Mouse (Mus musculus) MEL (cell line): ENCODE data around the gene Cacng1. TPM values are rescaled to one million over a fixed set of nuclear protein-coding genes. Genes with fewer than 3 reads are reported as not detected.
A peak's percentile ranks its signal among the peaks of the same experiment; 100 is the strongest.

Experiments used
- DNase-seq: peaks from one replicate; pipeline ENCODE4 v3.0.0; 2011; ENCODE audit warnings: low read depth, low spot score
- H3K27ac ChIP-seq: 2 replicates; pipeline ENCODE4 v1.5.1; 2012; ENCODE audit warnings: low read depth, mild to moderate bottlenecking, control low read depth, low read length, moderate library complexity; ENCODE audit not compliant: control insufficient read depth
- H3K27me3 ChIP-seq, 2 experiments: fragments of 150-350 bp in 1 of 2; sonication (generic) in 1 of 2; 2 replicates each; pipeline ENCODE4 v1.6.1; 2012; ENCODE audit warnings: low read length in 2 of 2, mild to moderate bottlenecking in 2 of 2, improper control_type of control experiment in 1 of 2, moderate library complexity in 1 of 2; ENCODE audit not compliant: insufficient read depth in 2 of 2, control insufficient read depth in 1 of 2
- H3K36me3 ChIP-seq, 2 experiments: 2 replicates each; pipeline ENCODE4 v1.6.1; 2012 to 2014; ENCODE audit warnings: low read length in 2 of 2, improper control_type of control experiment in 1 of 2, inconsistent platforms in 1 of 2, mild to moderate bottlenecking in 1 of 2; ENCODE audit not compliant: insufficient read depth in 2 of 2, control insufficient read depth in 1 of 2
- H3K4me1 ChIP-seq, 2 experiments: fragments of 150-350 bp in 1 of 2; sonication (generic) in 1 of 2; 2 replicates each; pipeline ENCODE4 v1.6.1; 2012; ENCODE audit warnings: low read length in 2 of 2, improper control_type of control experiment in 1 of 2, mild to moderate bottlenecking in 1 of 2; ENCODE audit not compliant: insufficient read depth in 2 of 2, control insufficient read depth in 1 of 2
- H3K4me3 ChIP-seq, 2 experiments: fragments of 150-350 bp in 1 of 2; sonication (generic) in 1 of 2; 2 replicates each; pipeline ENCODE4 v1.5.1; 2012; ENCODE audit warnings: low read depth in 2 of 2, low read length in 2 of 2, mild to moderate bottlenecking in 2 of 2, moderate library complexity in 2 of 2, control low read depth in 1 of 2, improper control_type of control experiment in 1 of 2; ENCODE audit not compliant: control insufficient read depth in 1 of 2, insufficient read depth in 1 of 2
- H3K79me2 ChIP-seq: 2 replicates; pipeline ENCODE4 v1.6.1; 2012; ENCODE audit warnings: mild to moderate bottlenecking, low read length, moderate library complexity; ENCODE audit not compliant: control insufficient read depth, poor library complexity, insufficient read depth
- H3K9ac ChIP-seq: 2 replicates; pipeline ENCODE4 v1.6.1; 2012; ENCODE audit warnings: low read depth, mild to moderate bottlenecking, control low read depth, low read length, moderate library complexity; ENCODE audit not compliant: control insufficient read depth, poor library complexity, severe bottlenecking
- H3K9me3 ChIP-seq: fragments of 150-350 bp; sonication (generic); replicated peaks from 2 replicates; pipeline ENCODE4 v1.6.1; 2012; ENCODE audit warnings: mild to moderate bottlenecking, low read length, improper control_type of control experiment, moderate library complexity; ENCODE audit not compliant: insufficient read depth
- CHD2 ChIP-seq: IDR thresholded peaks from 2 replicates; pipeline ENCODE4 v1.6.1; 2011; ENCODE audit warnings: low read length, improper control_type of control experiment
- ELF1 ChIP-seq: IDR thresholded peaks from 2 replicates; pipeline ENCODE4 v1.6.1; 2014; ENCODE audit warnings: low read depth, mild to moderate bottlenecking, inconsistent platforms, low read length, improper control_type of control experiment, moderate library complexity
- GABPA ChIP-seq: IDR thresholded peaks from 2 replicates; pipeline ENCODE4 v1.6.1; 2012; ENCODE audit warnings: low read depth, mild to moderate bottlenecking, inconsistent platforms, low read length, improper control_type of control experiment, moderate library complexity
- GATA1 ChIP-seq: IDR thresholded peaks from 2 replicates; pipeline ENCODE4 v1.6.1; 2011; ENCODE audit warnings: low read depth, low read length, improper control_type of control experiment
- HCFC1 ChIP-seq: IDR thresholded peaks from 2 replicates; pipeline ENCODE4 v1.6.1; 2012; ENCODE audit warnings: low read depth, mild to moderate bottlenecking, inconsistent platforms, low read length, improper control_type of control experiment, moderate library complexity
- MAX ChIP-seq: IDR thresholded peaks from 2 replicates; pipeline ENCODE4 v1.6.1; 2011; ENCODE audit warnings: low read length, improper control_type of control experiment
- MEF2A ChIP-seq: IDR thresholded peaks from 2 replicates; pipeline ENCODE4 v1.6.1; 2014; ENCODE audit warnings: low read depth, mild to moderate bottlenecking, inconsistent platforms, low read length, improper control_type of control experiment; ENCODE audit not compliant: poor library complexity, insufficient replicate concordance, severe bottlenecking; ENCODE audit errors: extremely low read depth
- MXI1 ChIP-seq: IDR thresholded peaks from 2 replicates; pipeline ENCODE4 v1.6.1; 2011; ENCODE audit warnings: mild to moderate bottlenecking, low read depth, low read length, improper control_type of control experiment
- NELFE ChIP-seq: IDR thresholded peaks from 2 replicates; pipeline ENCODE4 v1.6.1; 2011; ENCODE audit warnings: low read depth, low read length, improper control_type of control experiment
- NRF1 ChIP-seq: IDR thresholded peaks from 2 replicates; pipeline ENCODE4 v1.6.1; 2014; ENCODE audit warnings: low read depth, mild to moderate bottlenecking, inconsistent platforms, low read length, improper control_type of control experiment, moderate library complexity; ENCODE audit not compliant: poor library complexity, insufficient read depth, severe bottlenecking
- POLR2A ChIP-seq, 2 experiments: IDR thresholded peaks; 2 replicates each; pipeline ENCODE4 v1.6.1; 2011 to 2012; ENCODE audit warnings: low read length in 2 of 2, mild to moderate bottlenecking in 2 of 2, control low read depth in 1 of 2, improper control_type of control experiment in 1 of 2, low read depth in 1 of 2, moderate library complexity in 1 of 2; ENCODE audit not compliant: control insufficient read depth in 1 of 2, insufficient read depth in 1 of 2, poor library complexity in 1 of 2
- RCOR1 ChIP-seq: IDR thresholded peaks from 2 replicates; pipeline ENCODE4 v1.6.1; 2012; ENCODE audit warnings: low read depth, mild to moderate bottlenecking, inconsistent platforms, low read length, improper control_type of control experiment
- SMC3 ChIP-seq: IDR thresholded peaks from 2 replicates; pipeline ENCODE4 v1.6.1; 2011; ENCODE audit warnings: low read depth, low read length, improper control_type of control experiment
- TAL1 ChIP-seq: IDR thresholded peaks from 2 replicates; pipeline ENCODE4 v1.6.1; 2012; ENCODE audit warnings: mild to moderate bottlenecking, inconsistent platforms, low read length, moderate library complexity, mixed read lengths
- TCF12 ChIP-seq: IDR thresholded peaks from 2 replicates; pipeline ENCODE4 v1.6.1; 2014; ENCODE audit warnings: low read depth, mild to moderate bottlenecking, inconsistent platforms, low read length, improper control_type of control experiment, moderate library complexity
- USF1 ChIP-seq: IDR thresholded peaks from 2 replicates; pipeline ENCODE4 v1.6.1; 2014; ENCODE audit warnings: low read depth, mild to moderate bottlenecking, inconsistent platforms, low read length, improper control_type of control experiment, moderate library complexity
- polyA plus RNA-seq, 2 experiments: library from polyadenylated mRNA; stranded (reverse) in 1 of 2; unstranded in 1 of 2; fragments of >175 nt in 1 of 2; fragments of >200 nt in 1 of 2; gene quantifications; 2 replicates each; pipeline versions ENCODE4 v1.2.1 to v1.2.4; 2012; ENCODE audit warnings: low replicate concordance in 2 of 2, low read depth in 1 of 2; ENCODE audit not compliant: insufficient read length in 2 of 2, insufficient read depth in 1 of 2, missing spikeins in 1 of 2
- total RNA-seq: library from RNA; depleted of rRNA; stranded (reverse); fragments of 300-350 nt; gene quantifications from 2 replicates; pipeline ENCODE4 v1.2.3, GENCODE M21; 2012

Cacng1 gene
- total and polyA plus RNA-seq, 3 experiments, result not detected

DNA sequence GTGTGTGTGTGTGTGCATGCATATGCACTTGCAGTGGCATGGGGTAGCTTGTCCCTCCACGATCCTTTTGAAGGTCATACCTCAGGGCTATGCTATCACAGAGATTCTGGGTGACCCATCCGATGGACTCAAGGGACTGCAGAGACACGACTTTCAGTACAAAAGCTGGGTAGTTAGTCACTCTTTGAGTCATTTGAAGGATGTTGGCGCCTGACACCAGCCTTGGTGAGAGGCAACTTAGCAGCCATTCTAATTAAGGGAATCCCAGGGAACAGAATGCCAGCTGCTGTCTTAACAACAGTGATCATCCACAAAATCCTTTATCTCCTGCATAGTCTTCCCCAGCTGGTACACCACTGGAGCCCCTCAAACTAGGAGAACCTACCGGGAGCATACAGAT, 32.8 kb upstream of the Cacng1 start:
- Histone ChIP-seq H3K4me3 (no peak overlapping the region), H3K27me3 (no peaks in the 10 kb centered on the region; a peak in 1 of 4 replicates), H3K79me2 (no peaks in the 10 kb centered on the region), H3K4me1 (no peaks in the 10 kb centered on the region; a peak in 1 of 4 replicates), H3K9ac (no peak overlapping the region), H3K36me3 (no peaks in the 10 kb centered on the region), H3K27ac (no peak overlapping the region), H3K9me3 (no peaks in the 10 kb centered on the region)
- no peak for DNase-seq
- TF ChIP-seq RCOR1 (no peak), ELF1 (no peak), MEF2A (no peak), GABPA (no peak), MXI1 (no peak), CHD2 (no peak), MAX (no peak), USF1 (no peak), NELFE (no peak), SMC3 (no peak), TCF12 (no peak), NRF1 (no peak), GATA1 (no peak), TAL1 (no peak), POLR2A (IDR thresholded peaks at IDR 0.05; ENCODE audit: control insufficient read depth in 1 of 2, insufficient read depth in 1 of 2, low read depth in 1 of 2, low read length in 2 of 2, poor library complexity in 1 of 2) (no peak)

DNA sequence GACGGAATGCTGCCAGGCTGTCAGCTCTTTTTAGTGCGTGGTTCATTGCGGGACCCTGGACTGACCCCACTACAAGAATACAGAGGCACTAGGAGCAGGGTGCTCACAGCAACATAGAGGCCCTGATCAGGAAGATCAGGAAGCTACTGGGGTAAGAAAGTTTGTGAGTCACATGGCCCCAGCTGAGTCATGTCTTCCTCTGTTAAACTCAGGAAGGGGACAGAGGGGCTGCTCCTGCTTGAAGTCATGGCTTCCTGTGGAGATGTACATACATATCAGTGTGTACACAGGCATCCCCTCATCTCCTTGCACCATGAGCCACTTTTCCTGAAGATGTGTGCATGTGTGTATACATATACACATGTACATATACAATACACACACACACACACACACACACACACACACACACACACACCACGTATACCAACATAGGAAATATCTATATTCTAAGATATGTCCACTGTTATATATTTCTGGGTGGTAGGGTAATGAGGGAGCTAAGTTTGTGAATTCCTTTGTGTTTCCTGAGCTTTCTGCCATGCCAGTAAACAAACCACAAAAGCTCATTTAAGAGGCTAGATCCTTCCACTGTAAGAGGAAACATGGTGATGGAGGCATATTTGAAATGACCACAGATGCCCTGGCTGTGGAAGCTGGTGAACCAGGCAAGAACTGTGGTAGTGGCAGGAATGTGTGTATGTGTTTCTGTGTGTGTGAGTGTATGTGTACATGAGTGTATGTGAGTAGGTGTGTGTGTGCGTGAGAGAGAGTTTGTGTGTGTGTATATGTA, 32.1 kb upstream of the Cacng1 start:
- Histone ChIP-seq H3K27ac (no peak overlapping the region), H3K79me2 (no peaks in the 10 kb centered on the region), H3K4me3 (no peak overlapping the region), H3K36me3 (no peaks in the 10 kb centered on the region), H3K4me1 (no peaks in the 10 kb centered on the region; a peak in 1 of 4 replicates), H3K27me3 (no peaks in the 10 kb centered on the region)
- TF ChIP-seq HCFC1, result no peak
- peak; percentile 64 for TF ChIP-seq USF1
- no peak for TF ChIP-seq TAL1
- TF ChIP-seq, all 39 proteins: peak for 1
- no peak overlapping the region for H3K9ac ChIP-seq
- no peaks in the 10 kb centered on the region for H3K9me3 ChIP-seq
- peak; percentile 21 for DNase-seq
